Mouse (Mus musculus) embryonic facial prominence, embryonic 13.5 days (tissue): Measurements from ENCODE around the gene Bag1. TPM values are rescaled to one million over a fixed set of nuclear protein-coding genes. Genes with fewer than 3 reads are reported as not detected.
A peak's percentile ranks its signal among the peaks of the same experiment; 100 is the strongest.

Experiments
- microRNA-seq: library from miRNA; unstranded; fragments of <30 nt; microRNA quantifications from one replicate; pipeline ENCODE4, GENCODE M21; 2016
- polyA plus RNA-seq: library from polyadenylated mRNA; unstranded; fragments of >200 nt; fragmentation: Nextera tagmentation; extraction: Ambion mirVana; gene quantifications from 2 replicates; pipeline ENCODE4 v1.2.1, GENCODE M21; 2015

Gene Bag1
- polyA plus RNA-seq, 1 experiment from 2014 or later = 233 TPM

Small RNA genes lying within 50 kb of the gene (microRNA-seq; reads per million reads assigned to microRNA genes)
- gene Mir3094 = 2.0 reads per million, percentile 4 among the genes with 10 or more reads in this experiment

Other genes with a start within 250 kb of the Bag1 start
- gene Aptx, start 245.1 kb downstream of the Bag1 start, polyA plus RNA-seq = 40.4 TPM in 2 replicates
- gene Dnaja1, start 226.1 kb downstream of the Bag1 start, polyA plus RNA-seq = 435 and 438 TPM in 2 replicates
- 147 TPM in 2 replicates for gene Smu1, start 190.4 kb downstream of the Bag1 start, polyA plus RNA-seq
- gene B4galt1, start 94.3 kb downstream of the Bag1 start, polyA plus RNA-seq = 39.7 and 39.9 TPM in 2 replicates
- not detected in 2 replicates for gene Spink4, start 28.2 kb downstream of the Bag1 start, polyA plus RNA-seq
- gene Chmp5, start 113 bp upstream of the Bag1 start, polyA plus RNA-seq = 114 and 129 TPM in 2 replicates
- 101 and 107 TPM in 2 replicates for gene Nfx1, start 22.6 kb upstream of the Bag1 start, polyA plus RNA-seq
- gene Aqp7, start 99.8 kb upstream of the Bag1 start, polyA plus RNA-seq = 0.10 and 0.30 TPM in 2 replicates
- 20.0 and 27.9 TPM in 2 replicates for gene Aqp3, start 149.9 kb upstream of the Bag1 start, polyA plus RNA-seq
- 25.3 and 27.9 TPM in 2 replicates for gene Nol6, start 176.2 kb upstream of the Bag1 start, polyA plus RNA-seq
- gene Ube2r2, start 187.4 kb upstream of the Bag1 start, polyA plus RNA-seq = 93.3 and 94.0 TPM in 2 replicates